Mouse (Mus musculus) CH12.LX (cell line): ENCODE measurements around the gene Adpgk. TPM values are rescaled to one million over a fixed set of nuclear protein-coding genes. Genes with fewer than 3 reads are reported as not detected.

Experiments
- DNase-seq: peaks from one replicate; pipeline ENCODE4 v3.0.0-alpha.2; 2013; ENCODE audit errors: extremely low read depth
- H3K27ac ChIP-seq: 2 replicates; pipeline ENCODE4 v1.5.1; 2012; ENCODE audit warnings: low read depth, mild to moderate bottlenecking, control low read depth, moderate library complexity; ENCODE audit not compliant: insufficient read depth
- H3K27me3 ChIP-seq: replicated peaks from 2 replicates; pipeline ENCODE3; 2012; ENCODE audit warnings: inconsistent platforms
- H3K36me3 ChIP-seq, 2 experiments: replicated peaks in 1 of 2; 2 replicates each; pipeline versions ENCODE3 to v1.6.1; 2012; ENCODE audit warnings: inconsistent platforms in 1 of 2, low read length in 1 of 2, mild to moderate bottlenecking in 1 of 2, mixed read lengths in 1 of 2, moderate library complexity in 1 of 2; ENCODE audit not compliant: control insufficient read depth in 1 of 2, insufficient read depth in 1 of 2
- H3K4me1 ChIP-seq, 2 experiments: 2 replicates each; pipeline ENCODE4 v1.6.1; 2012; ENCODE audit warnings: inconsistent platforms in 1 of 2, moderate library complexity in 1 of 2; ENCODE audit not compliant: insufficient read depth in 2 of 2, control insufficient read depth in 1 of 2
- H3K4me2 ChIP-seq: 2 replicates; pipeline ENCODE4 v1.6.1; 2012; ENCODE audit warnings: low read depth, mild to moderate bottlenecking, control low read depth; ENCODE audit not compliant: poor library complexity, insufficient read depth, severe bottlenecking
- H3K4me3 ChIP-seq, 3 experiments: fragments of 150-350 bp in 1 of 3; sonication (generic) in 1 of 3; replicated peaks in 1 of 3; 2 replicates each; pipeline versions ENCODE3 to v1.5.1; 2011 to 2012; ENCODE audit warnings: low read depth in 2 of 3, low read length in 2 of 3, mild to moderate bottlenecking in 2 of 3, moderate library complexity in 2 of 3, control low read depth in 1 of 3, improper control_type of control experiment in 1 of 3, inconsistent platforms in 1 of 3, mixed read lengths in 1 of 3; ENCODE audit not compliant: poor library complexity in 1 of 3
- H3K79me2 ChIP-seq: replicated peaks from 2 replicates; pipeline ENCODE4 v1.6.1; 2012; ENCODE audit warnings: mild to moderate bottlenecking, moderate library complexity; ENCODE audit not compliant: control insufficient read depth, poor library complexity, insufficient read depth, severe bottlenecking; ENCODE audit errors: extremely low read depth
- H3K9ac ChIP-seq: 2 replicates; pipeline ENCODE4 v1.6.1; 2012; ENCODE audit warnings: low read depth, mild to moderate bottlenecking, control low read depth, moderate library complexity; ENCODE audit not compliant: insufficient read depth
- H3K9me3 ChIP-seq: replicated peaks from 2 replicates; pipeline ENCODE3; 2012; ENCODE audit warnings: low read length, inconsistent platforms, mixed read lengths
- CTCF ChIP-seq, 2 experiments: IDR thresholded peaks in 1 of 2; conservative IDR thresholded peaks in 1 of 2; 2 replicates each; pipeline ENCODE4 v1.5.1; 2011 to 2012; ENCODE audit warnings: low read depth in 2 of 2, low read length in 2 of 2, improper control_type of control experiment in 1 of 2, inconsistent platforms in 1 of 2, mild to moderate bottlenecking in 1 of 2, moderate library complexity in 1 of 2
- ELF1 ChIP-seq: IDR thresholded peaks from 2 replicates; pipeline ENCODE4 v1.6.1; 2014; ENCODE audit warnings: low read depth, mild to moderate bottlenecking, inconsistent platforms, low read length, improper control_type of control experiment
- EP300 ChIP-seq: IDR thresholded peaks from 2 replicates; pipeline ENCODE4 v1.6.1; 2011; ENCODE audit warnings: low read length, improper control_type of control experiment
- ETS1 ChIP-seq: conservative IDR thresholded peaks from 2 replicates; pipeline ENCODE4 v1.6.1; 2012; ENCODE audit warnings: low read depth, mild to moderate bottlenecking, inconsistent platforms, low read length, improper control_type of control experiment, moderate library complexity
- GABPA ChIP-seq: IDR thresholded peaks from 2 replicates; pipeline ENCODE4 v1.6.1; 2012; ENCODE audit warnings: low read depth, low read length, improper control_type of control experiment, inconsistent platforms; ENCODE audit not compliant: insufficient replicate concordance
- HCFC1 ChIP-seq: IDR thresholded peaks from 2 replicates; pipeline ENCODE4 v1.6.1; 2012; ENCODE audit warnings: low read depth, mild to moderate bottlenecking, inconsistent platforms, low read length, improper control_type of control experiment
- IRF4 ChIP-seq: IDR thresholded peaks from 2 replicates; pipeline ENCODE4 v1.6.1; 2014; ENCODE audit warnings: low read depth, mild to moderate bottlenecking, inconsistent platforms, low read length, improper control_type of control experiment
- JUN ChIP-seq: IDR thresholded peaks from 2 replicates; pipeline ENCODE4 v1.6.1; 2011; ENCODE audit warnings: low read depth, mild to moderate bottlenecking, low read length, improper control_type of control experiment, moderate library complexity; ENCODE audit not compliant: insufficient read depth
- JUND ChIP-seq: conservative IDR thresholded peaks from 2 replicates; pipeline ENCODE4 v1.6.1; 2011; ENCODE audit warnings: low read depth, low read length, improper control_type of control experiment
- MAX ChIP-seq: IDR thresholded peaks from 2 replicates; pipeline ENCODE4 v1.6.1; 2011; ENCODE audit warnings: low read length, improper control_type of control experiment
- MEF2A ChIP-seq: IDR thresholded peaks from 2 replicates; pipeline ENCODE4 v1.6.1; 2014; ENCODE audit warnings: low read depth, mild to moderate bottlenecking, inconsistent platforms, low read length, improper control_type of control experiment, borderline replicate concordance
- MYC ChIP-seq: IDR thresholded peaks from 2 replicates; pipeline ENCODE4 v1.6.1; 2011; ENCODE audit warnings: low read depth, mild to moderate bottlenecking, improper control_type of control experiment, low read length
- PAX5 ChIP-seq: IDR thresholded peaks from 2 replicates; pipeline ENCODE4 v1.6.1; 2012; ENCODE audit warnings: low read length, inconsistent platforms, mixed read lengths
- POLR2A ChIP-seq: IDR thresholded peaks from 2 replicates; pipeline ENCODE4 v1.6.1; 2011; ENCODE audit warnings: low read depth, mild to moderate bottlenecking, improper control_type of control experiment, low read length
- POLR2AphosphoS2 ChIP-seq: IDR thresholded peaks from 2 replicates; pipeline ENCODE4 v1.6.1; 2011; ENCODE audit warnings: low read depth, low read length, improper control_type of control experiment
- RAD21 ChIP-seq: IDR thresholded peaks from 2 replicates; pipeline ENCODE4 v1.6.1; 2011; ENCODE audit warnings: low read depth, mild to moderate bottlenecking, low read length, improper control_type of control experiment, moderate library complexity
- SIN3A ChIP-seq: IDR thresholded peaks from 2 replicates; pipeline ENCODE4 v1.6.1; 2012; ENCODE audit warnings: low read length, improper control_type of control experiment, inconsistent platforms
- TBP ChIP-seq: conservative IDR thresholded peaks from 2 replicates; pipeline ENCODE4 v1.6.1; 2011; ENCODE audit warnings: low read depth, low read length, improper control_type of control experiment
- TCF12 ChIP-seq: IDR thresholded peaks from 2 replicates; pipeline ENCODE4 v1.6.1; 2014; ENCODE audit warnings: low read depth, mild to moderate bottlenecking, inconsistent platforms, low read length, improper control_type of control experiment
- UBTF ChIP-seq: IDR thresholded peaks from 2 replicates; pipeline ENCODE4 v1.6.1; 2012; ENCODE audit warnings: low read depth, mild to moderate bottlenecking, inconsistent platforms, low read length, improper control_type of control experiment, moderate library complexity
- USF1 ChIP-seq: IDR thresholded peaks from 2 replicates; pipeline ENCODE4 v1.6.1; 2014; ENCODE audit warnings: low read depth, mild to moderate bottlenecking, inconsistent platforms, low read length, improper control_type of control experiment
- USF2 ChIP-seq: conservative IDR thresholded peaks from 2 replicates; pipeline ENCODE4 v1.6.1; 2011; ENCODE audit warnings: low read depth, low read length, improper control_type of control experiment
- ZC3H11A ChIP-seq: IDR thresholded peaks from 2 replicates; pipeline ENCODE4 v1.6.1; 2012; ENCODE audit warnings: low read depth, mild to moderate bottlenecking, inconsistent platforms, low read length, improper control_type of control experiment
- ZKSCAN1 ChIP-seq: IDR thresholded peaks from 2 replicates; pipeline ENCODE4 v1.6.1; 2012; ENCODE audit warnings: low read depth, inconsistent platforms, low read length, improper control_type of control experiment, borderline replicate concordance
- ZNF384 ChIP-seq: IDR thresholded peaks from 2 replicates; pipeline ENCODE4 v1.6.1; 2012; ENCODE audit warnings: low read depth, low read length, improper control_type of control experiment, inconsistent platforms
- dilution Hi-C: fragments of 300-500 bp; cut with MboI; formaldehyde crosslinking; loops from 2 replicates; pipeline ENCODE4 v1.14.3; 2020; ENCODE audit warnings: low sequenced_read_pairs; ENCODE audit not compliant: extremely low pct_unique_long_range_greater_than_20kb, extremely low pct_ligation_motif_present
- in situ Hi-C: fragments of 300-500 bp; cut with MboI; formaldehyde crosslinking; loops from 3 replicates; pipeline ENCODE4 v1.14.3; 2019; ENCODE audit warnings: low sequenced_read_pairs, low pct_ligation_motif_present, low pct_unique_long_range_greater_than_20kb, mixed read lengths
- polyA plus RNA-seq: library from polyadenylated mRNA; unstranded; fragments of >175 nt; gene quantifications from 2 replicates; pipeline ENCODE4 v1.2.1, GENCODE M21; 2012; ENCODE audit warnings: low read depth; ENCODE audit not compliant: insufficient read length
- total RNA-seq, 2 experiments: library from RNA; depleted of rRNA; stranded (reverse); fragments of 300-350 nt in 1 of 2; fragments of >200 nt in 1 of 2; gene quantifications; 2 replicates each; pipeline ENCODE4 v1.2.3; 2012 to 2014

Gene Adpgk
- total and polyA plus RNA-seq, 3 experiments: 45.2 to 57.4 (median 48.4) TPM

DNA sequence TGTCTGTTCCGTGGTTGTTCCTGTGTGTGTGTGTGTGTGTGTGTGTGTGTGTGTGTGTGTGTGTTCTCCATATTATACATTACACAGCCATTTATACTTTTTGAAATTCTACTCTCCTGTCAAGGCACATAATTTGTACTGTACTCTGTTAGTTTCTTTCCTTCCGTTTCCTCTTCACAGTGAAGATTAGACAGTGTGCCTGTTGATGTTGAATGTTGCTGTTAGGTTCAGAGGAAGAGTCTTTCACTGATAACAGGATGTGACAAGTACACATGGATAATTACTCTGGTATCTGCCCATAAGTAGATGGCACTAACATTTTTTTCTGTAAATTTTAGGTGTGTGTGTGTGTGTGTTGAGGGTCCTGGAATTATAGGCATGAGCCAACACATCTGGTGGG lies 5.1 kb downstream of the Adpgk start:
- Histone ChIP-seq H3K36me3 (peaks cover 20 to 67% of the 10 kb centered on the region in 2 experiments), H3K27ac (no peak overlapping the region), H3K4me2 (no peak overlapping the region), H3K79me2 (peaks cover 16% of the 10 kb centered on the region), H3K9ac (no peak overlapping the region), H3K27me3 (no peaks in the 10 kb centered on the region), H3K9me3 (no peaks in the 10 kb centered on the region), H3K4me1 (peaks cover 8 to 36% of the 10 kb centered on the region in 2 experiments), H3K4me3 (no peak overlapping the region)
- TF ChIP-seq USF1 (no peak), EP300 (no peak), TBP (no peak), MEF2A (no peak), SIN3A (no peak), HCFC1 (no peak), POLR2A (no peak), USF2 (no peak), MYC (no peak), RAD21 (no peak), ETS1 (no peak), POLR2AphosphoS2 (no peak), JUN (no peak), PAX5 (no peak)
- in situ Hi-C loops (loop anchor here (25.0 kb wide), 1 partner anchor 734 kb away; the partner anchor contains the start of gene Cd276), dilution Hi-C loops (no loop called here)
- no peak for DNase-seq

DNA sequence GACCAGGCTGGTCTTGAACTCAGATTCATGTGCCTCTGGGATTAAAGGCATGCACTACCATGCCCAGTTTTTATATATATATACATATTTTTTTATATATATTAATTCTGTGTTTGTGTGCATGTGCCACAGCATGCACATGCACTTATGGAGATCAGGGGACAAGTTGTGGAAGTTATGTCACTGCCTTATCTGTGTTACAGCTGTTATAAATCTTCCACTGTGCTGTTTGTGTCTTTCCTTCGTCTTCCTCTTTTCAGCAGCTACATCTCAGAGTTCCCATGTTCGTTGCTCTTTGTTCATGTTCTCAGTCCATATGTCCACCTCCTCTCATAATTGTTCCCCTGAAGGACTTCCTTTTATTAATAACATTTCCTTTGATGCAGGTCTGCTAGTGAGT lies 16.5 kb downstream of the Adpgk start:
- peaks cover under 1% of the 10 kb centered on the region for H3K9me3 ChIP-seq
- H3K4me1 ChIP-seq: no peaks in the 10 kb centered on the region
- H3K79me2 ChIP-seq: no peaks in the 10 kb centered on the region
- H3K9ac ChIP-seq: no peak overlapping the region
- no peaks in the 10 kb centered on the region for H3K27me3 ChIP-seq
- in situ Hi-C loops: no loop called here
- H3K27ac ChIP-seq: no peak overlapping the region
- dilution Hi-C loops: no loop called here
- H3K36me3 ChIP-seq: peaks cover 37 to 89% of the 10 kb centered on the region in 2 experiments
- no peak overlapping the region for H3K4me2 ChIP-seq
- DNase-seq: no peak
- no peak overlapping the region for H3K4me3 ChIP-seq
- no peak for TF ChIP-seq UBTF
- TF ChIP-seq JUND: no peak
- TF ChIP-seq ZNF384: no peak
- TF ChIP-seq MAX: no peak
- TF ChIP-seq ETS1: no peak
- no peak for TF ChIP-seq POLR2A
- TF ChIP-seq CTCF (conservative IDR thresholded peaks at IDR 0.05 in 1 of 2, IDR thresholded peaks at IDR 0.05 in 1 of 2; ENCODE audit: low read depth in 2 of 2, low read length in 2 of 2): no peak
- no peak for TF ChIP-seq ZKSCAN1
- no peak for TF ChIP-seq MEF2A
- no peak for TF ChIP-seq PAX5
- no peak for TF ChIP-seq ELF1
- no peak for TF ChIP-seq ZC3H11A
- no peak for TF ChIP-seq JUN
- TF ChIP-seq USF1: no peak
- TF ChIP-seq GABPA: no peak
- TF ChIP-seq RAD21: no peak
- TF ChIP-seq SIN3A: no peak
- TF ChIP-seq IRF4: no peak
- no peak for TF ChIP-seq TBP
- no peak for TF ChIP-seq TCF12
